Mouse (Mus musculus) small intestine, adult 2 months (tissue): ENCODE results near the gene Cdhr4.

Source experiments
- CTCF ChIP-seq: fragments of 200-500 bp; IDR thresholded peaks from 2 replicates; pipeline ENCODE4 v1.5.1; 2012; ENCODE audit warnings: low read depth, mild to moderate bottlenecking, control low read depth, inconsistent platforms, low read length, moderate library complexity, mixed read lengths; ENCODE audit not compliant: insufficient replicate concordance, insufficient read length; ENCODE audit errors: extremely low read depth
- POLR2A ChIP-seq: fragments of 200-500 bp; IDR thresholded peaks from 2 replicates; pipeline ENCODE4 v1.6.1; 2012; ENCODE audit warnings: low read depth, mild to moderate bottlenecking, control low read depth, inconsistent platforms, low read length, moderate library complexity

- TF ChIP-seq CTCF (no peak), POLR2A (no peak)
These were observed 34.3 kb downstream of the Cdhr4 start for GRCm38 (mm10) chr9:108026584-108026983.
